Mouse (Mus musculus) ovary, adult 18-20 months (tissue): Measurements from ENCODE around the gene Gm29797.

Experiments used
- DNase-seq: peaks from one replicate; pipeline ENCODE4 v3.0.0; 2022; ENCODE audit warnings: low spot score, mixed read lengths

Gene Gm29797

GRCm38 (mm10) chr2:181673501-181673900, 16.7 kb downstream of the Gm29797 start:
- peak; percentile 85 for DNase-seq

GRCm38 (mm10) chr2:181674934-181675333, 18.1 kb downstream of the Gm29797 start:
- DNase-seq, result no peak

- DNase-seq, result peak; percentile 84
Observed at GRCm38 (mm10) chr2:181675454-181675853, 18.6 kb downstream of the Gm29797 start.

GRCm38 (mm10) chr2:181676424-181676823, 19.6 kb downstream of the Gm29797 start:
- DNase-seq, result no peak

- DNase-seq, result no peak
Observed at GRCm38 (mm10) chr2:181677096-181677754, 20.4 kb downstream of the Gm29797 start.

GRCm38 (mm10) chr2:181677755-181678098, 20.9 kb downstream of the Gm29797 start:
- no peak for DNase-seq

- peak; percentile 76 for DNase-seq
Observed at GRCm38 (mm10) chr2:181678780-181679179, 21.9 kb downstream of the Gm29797 start.

- DNase-seq, result peak; percentile 61
Observed at GRCm38 (mm10) chr2:181679951-181680715, 23.3 kb downstream of the Gm29797 start, which contains the start of gene Tcea2. Gene Tcea2, plus strand, starts transcription at chr2:181680310.

- DNase-seq, result no peak
Observed at GRCm38 (mm10) chr2:181680716-181681117, 23.9 kb downstream of the Gm29797 start.

GRCm38 (mm10) chr2:181681978-181682377, 25.1 kb downstream of the Gm29797 start:
- DNase-seq, result no peak

- DNase-seq, result no peak
Observed at GRCm38 (mm10) chr2:181683381-181683780, 26.5 kb downstream of the Gm29797 start.

GRCm38 (mm10) chr2:181684713-181685112, 27.9 kb downstream of the Gm29797 start:
- no peak for DNase-seq

- no peak for DNase-seq
Observed at GRCm38 (mm10) chr2:181685686-181686085, 28.9 kb downstream of the Gm29797 start.

GRCm38 (mm10) chr2:181687586-181687985, 30.8 kb downstream of the Gm29797 start:
- DNase-seq, result no peak

- DNase-seq, result no peak
Observed at GRCm38 (mm10) chr2:181689466-181690160, 32.8 kb downstream of the Gm29797 start.

- no peak for DNase-seq
Observed at GRCm38 (mm10) chr2:181691083-181691482, 34.2 kb downstream of the Gm29797 start.

GRCm38 (mm10) chr2:181691571-181691970, 34.7 kb downstream of the Gm29797 start:
- DNase-seq, result no peak

- no peak for DNase-seq
Observed at GRCm38 (mm10) chr2:181692304-181692703, 35.5 kb downstream of the Gm29797 start.

- peak; percentile 82 for DNase-seq
Observed at GRCm38 (mm10) chr2:181693339-181694280, 36.8 kb downstream of the Gm29797 start, which contains the start of gene Rgs19. Gene Rgs19, minus strand, starts transcription at chr2:181693977.

- DNase-seq, result no peak
Observed at GRCm38 (mm10) chr2:181694581-181694980, 37.7 kb downstream of the Gm29797 start.

- DNase-seq, result no peak
Observed at GRCm38 (mm10) chr2:181695776-181696175, 38.9 kb downstream of the Gm29797 start.
